Mouse (Mus musculus) CD4-positive, CD25-positive, alpha-beta regulatory T cell, adult 4 months (primary cell): ENCODE measurements around the gene Zyx. TPM values are rescaled to one million over a fixed set of nuclear protein-coding genes. Genes with fewer than 3 reads are reported as not detected.

Source experiments
- ATAC-seq: one replicate; pipeline ENCODE4 v1.8.0; 2017
- polyA plus RNA-seq, 2 experiments: library from polyadenylated mRNA; unstranded; fragments of 100-300 nt; shearing (Covaris generic); gene quantifications; one replicate each; pipeline ENCODE4 v1.2.1; 2017

The Zyx gene
- polyA plus RNA-seq, 2 experiments from 2014 or later, result 37.2 to 50.6 TPM

- ATAC-seq, result no peak
These were observed 50.5 kb downstream of the Zyx start, which contains the start of gene Tas2r143 for GRCm38 (mm10) chr6:42399938-42400337. TSS of gene Tas2r143 (plus strand) at chr6:42400238.

- ATAC-seq, result no peak
These were observed 55.7 kb downstream of the Zyx start, which contains the start of gene Tas2r135 for GRCm38 (mm10) chr6:42405134-42405533. TSS of gene Tas2r135 (plus strand) at chr6:42405434.

Other genes starting within 250 kb of the Zyx start
- gene Tas2r139, start 208.7 kb upstream of the Zyx start, polyA plus RNA-seq, result not detected
- not detected for gene Tas2r144, start 134.3 kb upstream of the Zyx start, polyA plus RNA-seq
- gene Gstk1, start 103.7 kb upstream of the Zyx start, polyA plus RNA-seq, result 1 to 10 TPM; 4.9 to 7.9 TPM
- gene Tmem139, start 87.7 kb upstream of the Zyx start, polyA plus RNA-seq, result not detected
- gene Casp2, start 84.6 kb upstream of the Zyx start, polyA plus RNA-seq, result 10 to 100 TPM; 46.4 to 72.8 TPM
- gene Clcn1, start 62.9 kb upstream of the Zyx start, polyA plus RNA-seq, result not detected
- not detected for gene Fam131b, start 25.0 kb upstream of the Zyx start, polyA plus RNA-seq
- 1 to 10 TPM in 1 of 2 experiments, under 1 TPM in 1; 0.98 to 1.2 TPM for gene Epha1, start 23.6 kb downstream of the Zyx start, polyA plus RNA-seq
- not detected for gene Tas2r143, start 50.6 kb downstream of the Zyx start, polyA plus RNA-seq
- gene Tas2r135, start 55.8 kb downstream of the Zyx start, polyA plus RNA-seq, result not detected
- not detected for gene Tas2r126, start 84.9 kb downstream of the Zyx start, polyA plus RNA-seq
- gene Olfr458, start 115.6 kb downstream of the Zyx start, polyA plus RNA-seq, result not detected
- gene Olfr457, start 126.7 kb downstream of the Zyx start, polyA plus RNA-seq, result under 1 TPM in 1 of 2 experiments, not detected in 1; 0.42 TPM
- gene Olfr456, start 137.6 kb downstream of the Zyx start, polyA plus RNA-seq, result not detected
- gene Olfr455, start 198.0 kb downstream of the Zyx start, polyA plus RNA-seq, result not detected
- gene Tcaf3, start 248.1 kb downstream of the Zyx start, polyA plus RNA-seq, result not detected